Mouse (Mus musculus) C2C12 (cell line): ENCODE measurements around the gene Aff3.

ENCODE experiments used
- CEBPB ChIP-seq: IDR thresholded peaks from one replicate; pipeline ENCODE4 v1.6.1; 2011; ENCODE audit warnings: low read depth, mild to moderate bottlenecking, control low read depth, moderate library complexity
- CTCF ChIP-seq: IDR thresholded peaks from one replicate; pipeline ENCODE4 v1.5.1; 2011; ENCODE audit not compliant: control insufficient read depth, insufficient read depth, insufficient read length
- MAX ChIP-seq: IDR thresholded peaks from one replicate; pipeline ENCODE4 v1.6.1; 2011; ENCODE audit warnings: mild to moderate bottlenecking, control low read depth
- MYOD1 ChIP-seq: IDR thresholded peaks from one replicate; pipeline ENCODE4 v1.6.1; 2011; ENCODE audit warnings: low read depth; ENCODE audit not compliant: control insufficient read depth, insufficient read length
- MYOG ChIP-seq: IDR thresholded peaks from one replicate; pipeline ENCODE4 v1.6.1; 2011; ENCODE audit not compliant: control insufficient read depth, insufficient read length; ENCODE audit errors: extremely low read depth
- USF1 ChIP-seq: IDR thresholded peaks from one replicate; pipeline ENCODE4 v1.6.1; 2011; ENCODE audit warnings: low read depth, mild to moderate bottlenecking, control low read depth, moderate library complexity

GRCm38 (mm10) chr1:38357933-38358796 is 306.6 kb downstream of the Aff3 start:
- TF ChIP-seq CTCF, result no peak
- TF ChIP-seq USF1, result no peak
- TF ChIP-seq MYOD1, result no peak
- no peak for TF ChIP-seq MAX
- no peak for TF ChIP-seq MYOG
- no peak for TF ChIP-seq CEBPB
